Mouse (Mus musculus) liver, postnatal 0 days (tissue): ENCODE results near the gene Lrsam1. TPM values are rescaled to one million over a fixed set of nuclear protein-coding genes. Genes with fewer than 3 reads are reported as not detected.

Experiments
- ATAC-seq: fragments of 200-750 bp; cut with Nextera tagmentation; 2 replicates; pipeline ENCODE4 v1.8.0; 2017; ENCODE audit warnings: mild to moderate bottlenecking, moderate library complexity
- DNase-seq: peaks from one replicate; pipeline ENCODE4 v3.0.0-alpha.2; 2016
- H3K27ac ChIP-seq: fragments of 300-500 bp; sonication (generic); 2 replicates; pipeline ENCODE4 v1.5.1; 2014; ENCODE audit warnings: antibody characterized with exemption, moderate library complexity, mild to moderate bottlenecking, low read depth
- H3K27me3 ChIP-seq: fragments of 300-500 bp; sonication (generic); 2 replicates; pipeline ENCODE4 v1.6.1; 2014; ENCODE audit warnings: low read length, control low read depth, mixed read lengths; ENCODE audit not compliant: insufficient read depth
- H3K36me3 ChIP-seq: fragments of 300-500 bp; sonication (generic); replicated peaks from 2 replicates; pipeline ENCODE4 v1.6.1; 2014; ENCODE audit warnings: mild to moderate bottlenecking, control low read depth, low read length, moderate library complexity, mixed read lengths; ENCODE audit not compliant: insufficient read depth
- H3K4me1 ChIP-seq: fragments of 300-500 bp; sonication (generic); 2 replicates; pipeline ENCODE4 v1.6.1; 2014; ENCODE audit warnings: antibody characterized with exemption, mild to moderate bottlenecking, control low read depth; ENCODE audit not compliant: insufficient read depth
- H3K4me2 ChIP-seq: fragments of 300-500 bp; sonication (generic); 2 replicates; pipeline ENCODE4 v1.6.1; 2014; ENCODE audit warnings: low read depth, mild to moderate bottlenecking, low read length, moderate library complexity, mixed read lengths
- H3K4me3 ChIP-seq: fragments of 300-500 bp; sonication (generic); 2 replicates; pipeline ENCODE4 v1.5.1; 2014; ENCODE audit warnings: low read depth, low read length
- H3K9ac ChIP-seq: fragments of 300-500 bp; sonication (generic); replicated peaks from 2 replicates; pipeline ENCODE4 v1.6.1; 2014; ENCODE audit warnings: mild to moderate bottlenecking, moderate library complexity
- H3K9me3 ChIP-seq: fragments of 300-500 bp; sonication (generic); 2 replicates; pipeline ENCODE4 v1.6.1; 2016; ENCODE audit warnings: mild to moderate bottlenecking, control low read depth, low read length, mixed read lengths
- CTCF ChIP-seq: sonication (generic); IDR thresholded peaks from 2 replicates; pipeline ENCODE4 v1.5.1; 2016; ENCODE audit warnings: antibody characterized with exemption, low read depth
- EP300 ChIP-seq: IDR thresholded peaks from 2 replicates; pipeline ENCODE4 v1.6.1; 2016; ENCODE audit warnings: antibody characterized with exemption, low read depth, mild to moderate bottlenecking
- WGBS: fragments of 180-500 bp; shearing (Covaris S2); extraction: QIAGEN DNeasy Blood & Tissue Kit; methylation state at CpG from one replicate; pipeline ENCODE4 v1.1.7; 2014; ENCODE audit not compliant: insufficient replicate concordance; 5-methylcytosine and 5-hydroxymethylcytosine counted together
- polyA plus RNA-seq: library from polyadenylated mRNA; unstranded; fragments of >200 nt; fragmentation: Nextera tagmentation; extraction: Ambion mirVana; gene quantifications from 2 replicates; pipeline ENCODE4 v1.2.1, GENCODE M21; 2015

The Lrsam1 gene
- polyA plus RNA-seq, 1 experiment from 2014 or later = 1.6 TPM

GRCm38 (mm10) chr2:32965511-32966183 is 4.2 kb upstream of the Lrsam1 start:
- peak overlapping the region; percentile 70; the same call in 1 of the 2 replicates for H3K9ac ChIP-seq
- TF ChIP-seq CTCF (no peak), EP300 (no peak)

GRCm38 (mm10) chr2:32964659-32965457 is 3.4 kb upstream of the Lrsam1 start:
- Histone ChIP-seq H3K4me1 (peaks cover 54% of the 10 kb centered on the region), H3K4me3 (no peak overlapping the region), H3K27me3 (no peaks in the 10 kb centered on the region), H3K4me2 (no peak overlapping the region), H3K27ac (peak overlapping the region; percentile 94), H3K9me3 (no peaks in the 10 kb centered on the region), H3K9ac (no peak overlapping the region; the same call in 1 of the 2 replicates), H3K36me3 (peaks cover 10% of the 10 kb centered on the region)
- 38% methylated on average over 10 of the region's 10 CpGs for WGBS
- DNase-seq (no peak), ATAC-seq (no peak)
- no peak for TF ChIP-seq CTCF
- TF ChIP-seq EP300 = no peak

More at GRCm38 (mm10) chr2:32965511-32966183, 4.2 kb upstream of the Lrsam1 start:
- Histone ChIP-seq H3K27ac (peak overlapping the region; percentile 94), H3K36me3 (peaks cover 10% of the 10 kb centered on the region), H3K4me1 (peaks cover 51% of the 10 kb centered on the region), H3K4me2 (peak overlapping the region; percentile 73), H3K4me3 (no peak overlapping the region), H3K27me3 (no peaks in the 10 kb centered on the region), H3K9me3 (no peaks in the 10 kb centered on the region)
- DNase-seq (no peak), ATAC-seq (no peak)
- WGBS = 7% methylated on average over 7 of the region's 7 CpGs

- Histone ChIP-seq H3K9ac (peak overlapping the region; percentile 95), H3K4me1 (peaks cover 54% of the 10 kb centered on the region), H3K4me2 (peak overlapping the region; percentile 97), H3K27ac (peak overlapping the region; percentile 94), H3K4me3 (no peak overlapping the region), H3K36me3 (peaks cover 10% of the 10 kb centered on the region), H3K9me3 (no peaks in the 10 kb centered on the region), H3K27me3 (no peaks in the 10 kb centered on the region)
- ATAC-seq = no peak
- DNase-seq = no peak
- WGBS = 53% methylated on average over 1 of the region's 1 CpGs
- TF ChIP-seq CTCF = no peak
- no peak for TF ChIP-seq EP300
Observed at GRCm38 (mm10) chr2:32963981-32964380, 2.6 kb upstream of the Lrsam1 start.

- no peak for DNase-seq
- Histone ChIP-seq H3K27me3 (no peaks in the 10 kb centered on the region), H3K4me1 (peaks cover 54% of the 10 kb centered on the region), H3K36me3 (peaks cover 10% of the 10 kb centered on the region), H3K9me3 (no peaks in the 10 kb centered on the region), H3K4me2 (peak overlapping the region; percentile 97), H3K27ac (peak overlapping the region; percentile 94), H3K4me3 (peak overlapping the region; percentile 66), H3K9ac (peak overlapping the region; percentile 95)
- no peak for ATAC-seq
- WGBS = 42% methylated on average over 4 of the region's 4 CpGs
- TF ChIP-seq EP300 = no peak
- no peak for TF ChIP-seq CTCF
Observed at GRCm38 (mm10) chr2:32963544-32963943, 2.1 kb upstream of the Lrsam1 start.

GRCm38 (mm10) chr2:32962875-32963220 is 1.4 kb upstream of the Lrsam1 start:
- Histone ChIP-seq H3K9me3 (no peaks in the 10 kb centered on the region), H3K27me3 (no peaks in the 10 kb centered on the region), H3K4me1 (peaks cover 51% of the 10 kb centered on the region), H3K4me3 (peak overlapping the region; percentile 66), H3K27ac (peak overlapping the region; percentile 94), H3K9ac (peak overlapping the region; percentile 95), H3K36me3 (peaks cover 10% of the 10 kb centered on the region), H3K4me2 (peak overlapping the region; percentile 97)
- 2% methylated on average over 9 of the region's 9 CpGs for WGBS
- ATAC-seq (no peak), DNase-seq (no peak)
- TF ChIP-seq EP300 (no peak), CTCF (no peak)
